Comparison of ENCODE assay signal across 23 mouse cellular contexts in the genomic region with DNA sequence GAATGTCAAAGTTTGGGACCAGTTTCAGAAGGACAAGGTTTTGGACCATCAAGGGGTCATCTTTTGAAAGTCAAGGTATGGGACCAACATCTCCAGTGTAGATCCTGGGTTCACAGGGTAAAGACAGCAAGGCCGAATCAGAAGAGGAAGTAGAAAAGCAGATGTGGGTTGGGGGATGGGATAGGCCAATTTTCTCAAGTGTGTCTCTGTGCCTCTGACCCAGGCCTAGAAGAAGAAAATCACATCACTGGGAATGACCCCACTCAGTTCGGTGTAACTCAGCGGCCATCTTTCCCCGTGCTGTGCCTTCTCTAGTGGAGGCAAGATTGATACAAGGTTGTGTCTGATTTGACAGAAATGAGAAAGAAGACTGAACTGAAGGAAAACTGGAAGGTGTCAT.
DNase-seq lines count a peak whose midpoint lies in the region; ATAC-seq and TF ChIP-seq lines count a peak whose summit lies in the region.
"Had no signal": no experiment of that assay in that cellular context is flagged by ENCODE, and none has a peak within 500 bp of the region (broad histone marks: within the 10 kb centered on the region; RNA-seq: fewer than 3 reads in every experiment).

No protein-coding gene starts in this region.

- dilution Hi-C loops in CH12.LX (cut with MboI; ENCODE audit: extremely low pct_ligation_motif_present, extremely low pct_unique_long_range_greater_than_20kb, low sequenced_read_pairs): no loop called here

- TF ChIP-seq POLR2A in kidney, adult 2 months (IDR thresholded peaks at IDR 0.05; ENCODE audit: low read depth, low read length): no peak
- TF ChIP-seq POLR2A in CH12.LX (IDR thresholded peaks at IDR 0.05; ENCODE audit: low read depth, low read length): no peak

- no peak overlapping the region for H3K4me2 ChIP-seq in midbrain, embryonic 11.5 days
- H3K4me2 ChIP-seq in midbrain, embryonic 15.5 days: no peak overlapping the region
- H3K4me2 ChIP-seq in CH12.LX (ENCODE audit: insufficient read depth, low read depth, poor library complexity, severe bottlenecking): no peak overlapping the region
- H3K4me2 ChIP-seq: embryonic facial prominence, embryonic 13.5 days; embryonic facial prominence, embryonic 15.5 days; forebrain, embryonic 12.5 days had no signal

- no peaks in the 10 kb centered on the region for H3K9me3 ChIP-seq in midbrain, embryonic 11.5 days (ENCODE audit: control insufficient read depth, low read length)
- no peaks in the 10 kb centered on the region for H3K9me3 ChIP-seq in midbrain, embryonic 15.5 days
- no peaks in the 10 kb centered on the region for H3K9me3 ChIP-seq in CH12.LX (replicated peaks; ENCODE audit: low read length)
- no peaks in the 10 kb centered on the region for H3K9me3 ChIP-seq in limb, embryonic 10.5 days (replicated peaks)
- H3K9me3 ChIP-seq: embryonic facial prominence, embryonic 13.5 days; embryonic facial prominence, embryonic 15.5 days; forebrain, embryonic 10.5 days; forebrain, embryonic 12.5 days had no signal

- H3K36me3 ChIP-seq in kidney, adult 2 months (ENCODE audit: control insufficient read depth, insufficient read depth, low read length): no peaks in the 10 kb centered on the region
- H3K36me3 ChIP-seq in midbrain, embryonic 11.5 days (ENCODE audit: control insufficient read depth, insufficient read depth, low read length): no peaks in the 10 kb centered on the region
- H3K36me3 ChIP-seq in midbrain, embryonic 15.5 days (replicated peaks): no peaks in the 10 kb centered on the region
- no peaks in the 10 kb centered on the region for H3K36me3 ChIP-seq in CH12.LX (replicated peaks in 1 of 2; ENCODE audit: control insufficient read depth in 1 of 2, insufficient read depth in 1 of 2, low read length in 1 of 2)
- no peaks in the 10 kb centered on the region for H3K36me3 ChIP-seq in limb, embryonic 10.5 days
- H3K36me3 ChIP-seq: embryonic facial prominence, embryonic 13.5 days; embryonic facial prominence, embryonic 15.5 days; forebrain, embryonic 10.5 days; forebrain, embryonic 12.5 days had no signal

- in situ Hi-C loops in CH12.LX (cut with MboI; ENCODE audit: low pct_ligation_motif_present, low pct_unique_long_range_greater_than_20kb, low sequenced_read_pairs): no loop called here

- H3K4me1 ChIP-seq in kidney, adult 2 months (ENCODE audit: control insufficient read depth, insufficient read depth, low read length): no peaks in the 10 kb centered on the region
- no peaks in the 10 kb centered on the region for H3K4me1 ChIP-seq in midbrain, embryonic 11.5 days (ENCODE audit: control insufficient read depth, insufficient read depth, low read length)
- H3K4me1 ChIP-seq in midbrain, embryonic 15.5 days: no peaks in the 10 kb centered on the region
- peaks cover 6 to 22% of the 10 kb centered on the region in 2 experiments for H3K4me1 ChIP-seq in CH12.LX (ENCODE audit: control insufficient read depth in 1 of 2, insufficient read depth in 2 of 2)
- no peaks in the 10 kb centered on the region for H3K4me1 ChIP-seq in limb, embryonic 10.5 days
- H3K4me1 ChIP-seq: embryonic facial prominence, embryonic 13.5 days; embryonic facial prominence, embryonic 15.5 days; forebrain, embryonic 10.5 days; forebrain, embryonic 12.5 days had no signal

- no peaks in the 10 kb centered on the region for H3K27me3 ChIP-seq in kidney, adult 2 months (replicated peaks; ENCODE audit: control insufficient read depth, insufficient read depth, low read length)
- H3K27me3 ChIP-seq in midbrain, embryonic 11.5 days (ENCODE audit: control insufficient read depth, insufficient read depth, low read length): no peaks in the 10 kb centered on the region
- H3K27me3 ChIP-seq in midbrain, embryonic 15.5 days (replicated peaks): no peaks in the 10 kb centered on the region
- no peaks in the 10 kb centered on the region for H3K27me3 ChIP-seq in CH12.LX (replicated peaks)
- H3K27me3 ChIP-seq in limb, embryonic 10.5 days (ENCODE audit: low read depth, poor library complexity, severe bottlenecking): peaks cover 14% of the 10 kb centered on the region; the same call in 1 of the 2 replicates
- H3K27me3 ChIP-seq: embryonic facial prominence, embryonic 15.5 days had no signal

- no peak overlapping the region for H3K27ac ChIP-seq in kidney, adult 2 months (ENCODE audit: insufficient read depth, low read depth, low read length)
- H3K27ac ChIP-seq in midbrain, embryonic 11.5 days (ENCODE audit: low read depth, low read length): no peak overlapping the region
- H3K27ac ChIP-seq in midbrain, embryonic 15.5 days: no peak overlapping the region
- no peak overlapping the region for H3K27ac ChIP-seq in CH12.LX (ENCODE audit: insufficient read depth, low read depth)
- no peak overlapping the region for H3K27ac ChIP-seq in limb, embryonic 10.5 days
- H3K27ac ChIP-seq: embryonic facial prominence, embryonic 13.5 days; embryonic facial prominence, embryonic 15.5 days; forebrain, embryonic 10.5 days; forebrain, embryonic 12.5 days had no signal

- no peak for TF ChIP-seq CTCF in kidney, adult 2 months (conservative IDR thresholded peaks at IDR 0.05; ENCODE audit: insufficient read depth, insufficient read length, low read depth, low read length)
- no peak for TF ChIP-seq CTCF in CH12.LX (conservative IDR thresholded peaks at IDR 0.05 in 1 of 2, IDR thresholded peaks at IDR 0.05 in 1 of 2; ENCODE audit: low read depth in 2 of 2, low read length in 2 of 2)

- no peak for TF ChIP-seq EP300 in CH12.LX (IDR thresholded peaks at IDR 0.05; ENCODE audit: low read length)

- no peak for ATAC-seq in midbrain, embryonic 11.5 days (ENCODE audit: low FRiP score)
- ATAC-seq in midbrain, embryonic 15.5 days (replicated peaks): no peak
- ATAC-seq: CD4-positive, CD25-positive, alpha-beta regulatory T cell, adult 4 months had no signal

- 90% methylated on average over 4 of the region's 4 CpGs for WGBS in kidney, adult 2 months
- WGBS in midbrain, embryonic 11.5 days: 98% methylated on average over 4 of the region's 4 CpGs
- WGBS in midbrain, embryonic 15.5 days: 92% methylated on average over 4 of the region's 4 CpGs
- 94% methylated on average over 4 of the region's 4 CpGs for WGBS in limb, embryonic 10.5 days

- peak; percentile 2 for DNase-seq in kidney, adult 2 months
- DNase-seq in kidney, adult 18-20 months: no peak
- DNase-seq in midbrain, embryonic 11.5 days (ENCODE audit: low spot score, missing footprints): peak; percentile 2
- peak; percentile 64 for DNase-seq in CH12.LX (ENCODE audit: extremely low read depth)
- DNase-seq in limb, embryonic 10.5 days (ENCODE audit: low spot score): no peak
- DNase-seq: adrenal gland, adult 2 months; adrenal gland, postnatal 10 days; adrenal gland, postnatal 25 days; B cell, adult 2 months; cerebellum, adult 11 months; cerebellum, adult 18-20 months; cerebellum, adult 8-10 months; cerebellum, adult 9-11 months; cerebellum, postnatal 14 days; cerebellum, postnatal 36 days; embryo, embryonic 11 days had no signal

- no peak overlapping the region for H3K9ac ChIP-seq in midbrain, embryonic 11.5 days (ENCODE audit: low read length)
- no peak overlapping the region for H3K9ac ChIP-seq in midbrain, embryonic 15.5 days
- no peak overlapping the region for H3K9ac ChIP-seq in CH12.LX (ENCODE audit: insufficient read depth, low read depth)
- H3K9ac ChIP-seq: embryonic facial prominence, embryonic 13.5 days; embryonic facial prominence, embryonic 15.5 days; forebrain, embryonic 12.5 days had no signal

- no peak overlapping the region for H3K4me3 ChIP-seq in kidney, adult 2 months (ENCODE audit: insufficient read depth, low read depth, low read length)
- no peak overlapping the region for H3K4me3 ChIP-seq in midbrain, embryonic 11.5 days (ENCODE audit: low read depth, low read length)
- H3K4me3 ChIP-seq in midbrain, embryonic 15.5 days: no peak overlapping the region
- H3K4me3 ChIP-seq in CH12.LX (replicated peaks in 1 of 3; ENCODE audit: low read depth in 2 of 3, low read length in 2 of 3, poor library complexity in 1 of 3): no peak overlapping the region
- H3K4me3 ChIP-seq in limb, embryonic 10.5 days: no peak overlapping the region
- H3K4me3 ChIP-seq: embryonic facial prominence, embryonic 13.5 days; embryonic facial prominence, embryonic 15.5 days; erythroblast, embryonic 14.5 days; forebrain, embryonic 10.5 days; forebrain, embryonic 12.5 days had no signal

- no peak for TF ChIP-seq RAD21 in CH12.LX (IDR thresholded peaks at IDR 0.05; ENCODE audit: low read depth, low read length)

- H3K79me2 ChIP-seq in CH12.LX (replicated peaks; ENCODE audit: control insufficient read depth, extremely low read depth, insufficient read depth, poor library complexity, severe bottlenecking): no peaks in the 10 kb centered on the region

TF ChIP-seq in CH12.LX, 34 proteins besides CTCF, POLR2A, EP300 and RAD21:
- TF ChIP-seq CHD1 (IDR thresholded peaks at IDR 0.05; ENCODE audit: low read depth, low read length) (no peak), JUND (conservative IDR thresholded peaks at IDR 0.05; ENCODE audit: low read depth, low read length) (no peak), MYC (IDR thresholded peaks at IDR 0.05; ENCODE audit: low read depth, low read length) (no peak), HCFC1 (IDR thresholded peaks at IDR 0.05; ENCODE audit: low read depth, low read length) (no peak), ZKSCAN1 (IDR thresholded peaks at IDR 0.05; ENCODE audit: borderline replicate concordance, low read depth, low read length) (no peak), BHLHE40 (IDR thresholded peaks at IDR 0.05; ENCODE audit: low read depth, low read length) (no peak)

Comparison
In these comparisons a context has a peak if more than half of its experiments do, and no peak if none do; other contexts are left out.
1. DNase-seq: peak in kidney, adult 2 months (single experiment), midbrain, embryonic 11.5 days (single experiment) and CH12.LX (single experiment); none in kidney, adult 18-20 months (single experiment) and limb, embryonic 10.5 days (single experiment).